Mouse (Mus musculus) liver, embryonic 11.5 days (tissue): ENCODE data around the gene Asphd1. TPM values are rescaled to one million over a fixed set of nuclear protein-coding genes. Genes with fewer than 3 reads are reported as not detected.
"Not testable (repeated sequence)": the region's sequence is repeated elsewhere in the genome, so short reads cannot be mapped to it uniquely, and the experiment has no call there.

Experiments
- ATAC-seq: fragments of 200-750 bp; cut with Nextera tagmentation; replicated peaks from 2 replicates; pipeline ENCODE4 v1.8.0; 2017; ENCODE audit warnings: moderate number of reproducible peaks, mild to moderate bottlenecking, moderate TSS enrichment, moderate library complexity; ENCODE audit not compliant: low FRiP score
- DNase-seq: peaks from one replicate; pipeline ENCODE4 v3.0.0-alpha.2; 2017; ENCODE audit warnings: low spot score
- H3K27ac ChIP-seq: fragments of 300-500 bp; sonication (generic); 2 replicates; pipeline ENCODE4 v1.5.1; 2014; ENCODE audit warnings: mild to moderate bottlenecking, low read depth, low read length, control low read depth
- H3K27me3 ChIP-seq: fragments of 300-500 bp; sonication (generic); replicated peaks from 2 replicates; pipeline ENCODE4 v1.6.1; 2014; ENCODE audit warnings: low read length, mixed read lengths; ENCODE audit not compliant: control insufficient read depth, insufficient read depth
- H3K36me3 ChIP-seq: fragments of 300-500 bp; sonication (generic); 2 replicates; pipeline ENCODE4 v1.6.1; 2014; ENCODE audit warnings: mild to moderate bottlenecking, low read length, moderate library complexity, mixed read lengths; ENCODE audit not compliant: control insufficient read depth, insufficient read depth
- H3K4me1 ChIP-seq: fragments of 300-500 bp; sonication (generic); replicated peaks from 2 replicates; pipeline ENCODE4 v1.6.1; 2014; ENCODE audit warnings: low read length, mixed read lengths; ENCODE audit not compliant: control insufficient read depth, insufficient read depth
- H3K4me2 ChIP-seq: fragments of 300-500 bp; sonication (generic); 2 replicates; pipeline ENCODE4 v1.6.1; 2014; ENCODE audit warnings: mild to moderate bottlenecking, control low read depth, moderate library complexity
- H3K4me3 ChIP-seq: fragments of 300-500 bp; sonication (generic); 2 replicates; pipeline ENCODE4 v1.5.1; 2014; ENCODE audit warnings: low read depth, low read length, control low read depth
- H3K9ac ChIP-seq: fragments of 300-500 bp; sonication (generic); 2 replicates; pipeline ENCODE4 v1.6.1; 2014; ENCODE audit warnings: low read depth, low read length, control low read depth
- H3K9me3 ChIP-seq: fragments of 300-500 bp; sonication (generic); 2 replicates; pipeline ENCODE4 v1.6.1; 2016; ENCODE audit warnings: low read length, inconsistent platforms, mixed read lengths; ENCODE audit not compliant: control insufficient read depth
- WGBS: fragments of 180-500 bp; shearing (Covaris S2); extraction: QIAGEN DNeasy Blood & Tissue Kit; methylation state at CpG from one replicate; pipeline ENCODE4 v1.1.7; 2014; 5-methylcytosine and 5-hydroxymethylcytosine counted together
- polyA plus RNA-seq: library from polyadenylated mRNA; unstranded; fragments of >200 nt; fragmentation: Nextera tagmentation; extraction: Ambion mirVana; gene quantifications from 2 replicates; pipeline ENCODE4 v1.2.1, GENCODE M21; 2014

Asphd1 gene
- polyA plus RNA-seq, 1 experiment from 2014 or later: not detected

DNA sequence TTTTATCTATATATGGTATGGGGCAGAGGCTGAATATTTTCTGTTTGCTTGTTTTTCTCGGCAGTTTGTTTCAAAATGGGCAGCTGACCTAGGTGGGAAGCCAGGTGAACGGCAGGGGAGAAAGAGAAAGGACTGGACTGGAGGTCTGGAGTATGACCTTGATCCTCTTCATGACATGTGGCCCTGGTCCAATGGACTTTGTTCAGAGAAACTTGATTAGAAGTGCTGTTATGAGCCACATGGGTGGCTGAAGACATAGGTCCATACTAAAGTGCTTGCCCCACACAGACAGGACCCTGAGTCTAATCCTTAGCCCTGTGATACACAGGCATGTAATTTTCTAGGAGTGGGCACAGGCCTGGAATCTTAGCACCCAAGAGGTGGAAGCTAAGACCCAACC, 27.8 kb downstream of the Asphd1 start:
- Histone ChIP-seq H3K4me3 (no peak overlapping the region), H3K27ac (no peak overlapping the region), H3K4me1 (peaks cover 15% of the 10 kb centered on the region), H3K27me3 (no peaks in the 10 kb centered on the region), H3K9ac (no peak overlapping the region), H3K4me2 (no peak overlapping the region), H3K9me3 (no peaks in the 10 kb centered on the region), H3K36me3 (no peaks in the 10 kb centered on the region)
- ATAC-seq: no peak
- 66% methylated on average over 2 of the region's 2 CpGs for WGBS
- no peak for DNase-seq

DNA sequence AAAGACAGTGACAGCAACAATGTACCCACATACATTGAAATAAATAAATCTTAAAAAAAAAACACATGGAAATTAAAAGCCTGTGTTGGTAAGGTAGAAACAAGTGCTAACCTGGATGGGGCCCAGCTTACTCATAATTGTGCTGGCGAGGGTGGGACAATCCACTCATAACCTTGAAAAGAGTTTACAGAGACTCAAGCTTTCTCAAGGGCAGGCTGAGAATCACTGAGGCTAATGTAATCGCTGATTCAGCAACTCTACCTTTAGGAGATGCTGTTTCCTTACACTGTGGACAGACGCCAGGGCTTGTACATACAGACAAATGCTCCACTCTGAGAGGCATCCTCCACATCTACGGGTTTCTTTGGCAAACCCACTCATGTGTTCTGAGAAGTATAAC, 29.4 kb downstream of the Asphd1 start:
- Histone ChIP-seq H3K27me3 (no peaks in the 10 kb centered on the region), H3K4me2 (no peak overlapping the region), H3K4me1 (peaks cover 10% of the 10 kb centered on the region), H3K9me3 (no peaks in the 10 kb centered on the region), H3K4me3 (no peak overlapping the region), H3K36me3 (no peaks in the 10 kb centered on the region), H3K9ac (no peak overlapping the region), H3K27ac (no peak overlapping the region)
- no peak for DNase-seq
- no peak for ATAC-seq
- WGBS: 81% methylated on average over 4 of the region's 4 CpGs

DNA sequence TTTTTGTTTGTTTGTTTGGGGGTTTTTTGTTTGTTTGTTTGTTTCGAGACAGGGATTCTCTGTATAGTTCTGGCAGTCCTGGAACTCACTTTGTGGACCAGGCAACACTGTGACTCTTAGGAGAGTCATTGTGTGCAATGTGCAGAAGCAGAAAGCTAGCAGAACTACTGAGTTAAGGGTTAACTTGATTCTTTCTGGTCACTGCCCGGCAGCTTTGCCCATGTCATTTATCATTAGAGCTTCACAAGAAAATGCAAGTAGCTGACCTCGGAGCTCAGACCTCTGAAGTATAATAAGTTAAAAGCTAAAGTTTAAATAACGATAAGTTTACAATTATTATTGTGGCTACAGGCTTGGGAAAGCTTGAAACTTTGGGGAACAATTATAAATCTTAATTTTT, 31.0 kb downstream of the Asphd1 start:
- not testable (repeated sequence) for H3K9ac ChIP-seq, ATAC-seq, H3K4me1 ChIP-seq, H3K4me3 ChIP-seq, H3K36me3 ChIP-seq, H3K9me3 ChIP-seq, H3K27me3 ChIP-seq, DNase-seq, H3K4me2 ChIP-seq, H3K27ac ChIP-seq
- 49% methylated on average over 4 of the region's 4 CpGs for WGBS

DNA sequence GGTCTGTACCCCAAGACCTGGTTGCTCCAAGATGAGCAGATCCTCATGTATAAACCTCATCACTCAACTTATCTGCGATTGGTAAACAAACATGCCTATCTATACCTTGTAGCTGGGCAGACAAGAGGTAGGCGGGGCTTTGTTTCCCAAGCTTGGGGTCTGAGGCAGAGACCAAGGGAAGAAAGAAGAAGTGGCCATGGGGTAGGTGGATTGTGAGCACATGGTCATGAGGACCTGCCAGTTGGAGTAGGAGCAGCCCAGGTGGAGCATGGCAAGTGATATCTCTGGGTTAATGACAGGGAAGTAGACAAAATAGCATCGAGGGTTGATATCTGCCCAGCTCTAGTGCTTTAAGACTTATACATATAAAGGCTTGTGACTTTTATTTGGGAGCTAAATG, 34.5 kb downstream of the Asphd1 start:
- Histone ChIP-seq H3K4me3 (no peak overlapping the region), H3K4me1 (no peaks in the 10 kb centered on the region), H3K36me3 (no peaks in the 10 kb centered on the region), H3K9ac (no peak overlapping the region), H3K9me3 (no peaks in the 10 kb centered on the region), H3K27ac (no peak overlapping the region), H3K27me3 (no peaks in the 10 kb centered on the region), H3K4me2 (no peak overlapping the region)
- DNase-seq (no peak), ATAC-seq (no peak)
- WGBS: 78% methylated on average over 3 of the region's 3 CpGs

DNA sequence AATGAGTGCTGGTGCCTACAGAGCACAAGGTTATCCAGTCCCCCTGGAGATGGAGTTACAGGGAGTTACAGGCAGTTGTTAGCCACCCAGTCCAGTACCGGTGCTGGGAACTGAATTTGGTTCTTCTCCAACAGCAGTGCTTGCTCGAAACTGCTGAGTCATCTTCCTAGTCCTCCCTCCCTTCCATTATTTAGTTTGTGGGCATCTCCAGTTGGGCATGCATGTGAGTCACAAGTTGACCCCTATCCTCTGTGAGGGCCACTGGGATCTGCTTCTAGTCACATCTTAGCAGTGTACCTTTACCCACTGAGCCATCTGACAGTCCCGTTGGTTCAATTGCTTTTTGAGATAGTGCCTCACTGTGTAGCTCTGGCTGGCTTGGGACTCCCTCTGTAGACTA, 43.8 kb downstream of the Asphd1 start:
- no peaks in the 10 kb centered on the region for H3K27me3 ChIP-seq
- no peak overlapping the region for H3K4me3 ChIP-seq
- no peak overlapping the region for H3K4me2 ChIP-seq
- H3K9ac ChIP-seq: no peak overlapping the region
- no peak for ATAC-seq
- H3K27ac ChIP-seq: no peak overlapping the region
- WGBS: 57% methylated on average over 3 of the region's 3 CpGs
- DNase-seq: no peak
- H3K4me1 ChIP-seq: no peaks in the 10 kb centered on the region
- H3K9me3 ChIP-seq: no peaks in the 10 kb centered on the region
- H3K36me3 ChIP-seq: no peaks in the 10 kb centered on the region

DNA sequence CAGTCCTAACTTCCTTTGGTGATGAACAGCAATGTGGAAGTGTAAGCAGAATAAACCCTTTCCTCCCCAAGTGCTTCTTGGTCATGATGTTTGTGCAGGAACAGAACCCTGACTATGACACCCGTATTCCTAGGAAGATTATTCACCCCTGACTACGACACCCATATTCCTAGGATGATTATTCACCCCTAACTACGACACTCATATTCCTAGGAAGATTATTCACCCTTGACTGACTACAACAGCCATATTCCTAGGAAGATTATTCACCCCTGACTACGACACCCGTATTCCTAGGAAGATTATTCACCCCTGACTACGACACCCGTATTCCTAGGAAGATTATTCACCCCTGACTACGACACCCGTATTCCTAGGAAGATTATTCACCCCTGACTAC, 49.6 kb downstream of the Asphd1 start:
- WGBS: 85% methylated on average over 7 of the region's 9 CpGs
- H3K36me3 ChIP-seq, H3K9me3 ChIP-seq, H3K4me2 ChIP-seq, H3K4me1 ChIP-seq, H3K27ac ChIP-seq, H3K4me3 ChIP-seq, H3K9ac ChIP-seq, H3K27me3 ChIP-seq, ATAC-seq, DNase-seq: not testable (repeated sequence)

DNA sequence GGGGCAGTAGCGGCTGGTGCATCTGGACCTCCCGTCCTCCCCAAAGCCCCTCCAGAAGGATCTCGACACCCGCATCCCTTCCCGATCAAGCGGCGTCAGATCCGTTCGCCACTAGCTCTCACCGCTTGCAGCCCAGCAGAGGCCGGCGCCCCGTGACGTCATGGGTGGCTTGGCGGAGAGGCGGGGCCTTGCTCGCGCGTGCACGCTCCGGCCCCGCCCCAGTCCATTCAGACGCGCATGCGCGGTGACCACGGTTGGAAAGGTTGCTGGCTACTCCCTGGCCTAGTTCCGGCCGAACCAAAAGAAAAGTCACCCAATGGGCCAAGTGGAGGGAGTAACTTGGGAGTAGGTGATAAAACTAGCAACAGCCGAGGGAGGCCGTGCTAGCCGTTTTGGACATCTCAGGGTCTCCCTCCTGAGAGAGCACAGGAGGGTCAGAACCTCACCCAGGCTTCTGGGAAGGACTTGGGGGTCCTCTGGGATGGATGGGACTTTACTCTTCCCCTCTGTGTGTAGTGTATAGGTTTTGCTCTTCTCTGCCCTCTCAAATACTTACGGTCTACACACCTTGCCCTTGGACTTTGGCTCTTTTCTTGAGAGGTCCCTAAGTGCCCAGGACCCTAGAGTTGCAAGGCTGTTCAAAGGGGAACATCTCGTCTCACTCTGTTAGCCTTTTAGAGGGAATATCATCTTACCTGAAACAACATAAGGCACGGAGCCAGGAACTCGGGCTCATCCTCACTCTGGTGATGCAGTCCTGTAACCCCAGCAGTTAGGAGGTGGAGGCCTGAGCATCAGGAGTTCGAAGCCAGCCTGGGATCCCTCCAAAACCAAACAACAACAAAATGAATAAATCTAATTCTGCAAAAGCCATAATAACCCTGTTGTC, 51.0 kb downstream of the Asphd1 start:
- no peaks in the 10 kb centered on the region for H3K36me3 ChIP-seq
- H3K27ac ChIP-seq: peak overlapping the region; percentile 59
- ATAC-seq: peak; percentile 94
- no peaks in the 10 kb centered on the region for H3K9me3 ChIP-seq
- H3K4me3 ChIP-seq: peak overlapping the region; percentile 66
- H3K4me2 ChIP-seq: peak overlapping the region; percentile 80
- DNase-seq: peak; percentile 98
- peaks cover 7% of the 10 kb centered on the region; the same call in 1 of the 2 replicates for H3K4me1 ChIP-seq
- no peaks in the 10 kb centered on the region for H3K27me3 ChIP-seq
- 12% methylated on average over 37 of the region's 37 CpGs for WGBS
- H3K9ac ChIP-seq: peak overlapping the region; percentile 88

DNA sequence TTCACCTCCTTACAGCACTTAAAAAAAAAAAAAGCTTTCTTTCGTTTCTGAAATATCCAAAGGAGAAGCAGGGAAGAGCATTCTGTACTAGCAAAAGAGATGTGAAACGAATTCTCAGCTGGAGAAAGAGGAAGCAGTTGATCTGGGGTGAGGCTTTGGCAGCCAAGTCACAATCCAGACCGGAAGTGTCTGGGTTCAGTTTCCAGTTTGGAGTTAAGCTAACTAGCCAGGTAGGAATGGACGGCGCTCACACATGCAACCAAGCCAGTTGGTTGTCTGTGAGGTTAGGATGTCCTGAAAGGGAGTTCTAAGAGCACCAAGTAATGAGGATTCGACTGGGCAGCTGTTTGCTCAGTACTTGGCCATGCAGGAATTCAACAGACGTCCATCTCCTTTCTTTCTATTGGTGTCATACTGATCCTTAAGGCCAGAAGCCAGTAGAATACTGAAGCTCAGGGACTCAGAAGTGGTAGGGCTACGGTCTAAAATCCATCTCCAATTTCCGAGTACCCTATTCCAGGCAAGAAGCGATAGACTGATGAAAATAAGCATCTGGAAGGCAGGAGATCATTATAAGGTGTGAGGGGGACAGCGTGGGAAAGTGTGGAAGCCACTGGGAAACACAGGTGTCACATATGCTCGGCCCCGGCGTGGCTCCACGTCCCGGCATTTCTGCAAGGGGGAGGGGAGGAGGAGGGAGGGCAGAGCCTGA, 51.8 kb downstream of the Asphd1 start:
- ATAC-seq: peak; percentile 66
- H3K27ac ChIP-seq: peak overlapping the region; percentile 59
- 15% methylated on average over 16 of the region's 16 CpGs for WGBS
- H3K36me3 ChIP-seq: no peaks in the 10 kb centered on the region
- no peak for DNase-seq
- no peaks in the 10 kb centered on the region for H3K9me3 ChIP-seq
- no peaks in the 10 kb centered on the region for H3K27me3 ChIP-seq
- H3K4me1 ChIP-seq: peaks cover 7% of the 10 kb centered on the region; the same call in 1 of the 2 replicates
- H3K4me2 ChIP-seq: peak overlapping the region; percentile 80
- peak overlapping the region; percentile 66 for H3K4me3 ChIP-seq
- H3K9ac ChIP-seq: peak overlapping the region; percentile 88
